Mouse (Mus musculus): ENCODE data around the gene Ncapd2. TPM values are rescaled to one million over a fixed set of nuclear protein-coding genes. Genes with fewer than 3 reads are reported as not detected.

The Ncapd2 gene
- total RNA-seq, 2 experiments from 2014 or later = 31.8 to 36.1 TPM

GRCm38 (mm10) chr6:125149569-125149950 lies 41.9 kb downstream of the Ncapd2 start:
- DNase-seq (ENCODE audit: low spot score in 2 of 2) = peak in 1 of 2 experiments; percentile 22

- peak; percentile 66 for DNase-seq (ENCODE audit: low spot score in 2 of 2)
These were observed 42.5 kb downstream of the Ncapd2 start for GRCm38 (mm10) chr6:125148926-125149568.

- DNase-seq (ENCODE audit: low spot score in 2 of 2) = peak in 1 of 2 experiments; percentile 52
These were observed 43.1 kb downstream of the Ncapd2 start for GRCm38 (mm10) chr6:125148251-125148925.

- peak in 1 of 2 experiments; percentile 41 for DNase-seq (ENCODE audit: low spot score in 2 of 2)
These were observed 44.2 kb downstream of the Ncapd2 start for GRCm38 (mm10) chr6:125147329-125147728.

- DNase-seq (ENCODE audit: low spot score in 2 of 2) = peak in 1 of 2 experiments; percentile 44
These were observed 44.7 kb downstream of the Ncapd2 start for GRCm38 (mm10) chr6:125146797-125147196.

GRCm38 (mm10) chr6:125146148-125146547 lies 45.4 kb downstream of the Ncapd2 start:
- peak in 1 of 2 experiments; percentile 24 for DNase-seq (ENCODE audit: low spot score in 2 of 2)

- peak in 1 of 2 experiments; percentile 51 for DNase-seq (ENCODE audit: low spot score in 2 of 2)
These were observed 46.0 kb downstream of the Ncapd2 start for GRCm38 (mm10) chr6:125145479-125145951.

- peak; percentile 89 to 93 for DNase-seq (ENCODE audit: low spot score in 2 of 2)
These were observed 46.5 kb downstream of the Ncapd2 start, which contains the start of gene Iffo1 for GRCm38 (mm10) chr6:125145001-125145400. Gene Iffo1, plus strand, starts transcription at chr6:125145241.

GRCm38 (mm10) chr6:125143904-125144303 lies 47.6 kb downstream of the Ncapd2 start:
- DNase-seq (ENCODE audit: low spot score in 2 of 2) = no peak

- DNase-seq (ENCODE audit: low spot score in 2 of 2) = no peak
These were observed 48.4 kb downstream of the Ncapd2 start for GRCm38 (mm10) chr6:125143128-125143527.

GRCm38 (mm10) chr6:125142436-125142835 lies 49.1 kb downstream of the Ncapd2 start:
- no peak for DNase-seq (ENCODE audit: low spot score in 2 of 2)

GRCm38 (mm10) chr6:125139747-125140146 lies 51.8 kb downstream of the Ncapd2 start:
- no peak for DNase-seq (ENCODE audit: low spot score in 2 of 2)

GRCm38 (mm10) chr6:125137002-125137671 lies 54.4 kb downstream of the Ncapd2 start:
- DNase-seq (ENCODE audit: low spot score in 2 of 2) = peak; percentile 63 to 68

GRCm38 (mm10) chr6:125132470-125132869 lies 59.0 kb downstream of the Ncapd2 start:
- no peak for DNase-seq (ENCODE audit: low spot score in 2 of 2)

GRCm38 (mm10) chr6:125131302-125132156 lies 60.0 kb downstream of the Ncapd2 start, which contains the start of gene Nop2:
Gene Nop2, plus strand, starts transcription at chr6:125131909.
- DNase-seq (ENCODE audit: low spot score in 2 of 2) = peak; percentile 81 to 87

GRCm38 (mm10) chr6:125129710-125130402 lies 61.6 kb downstream of the Ncapd2 start:
- DNase-seq (ENCODE audit: low spot score in 2 of 2) = no peak

GRCm38 (mm10) chr6:125128724-125129123 lies 62.8 kb downstream of the Ncapd2 start:
- no peak for DNase-seq (ENCODE audit: low spot score in 2 of 2)

- no peak for DNase-seq (ENCODE audit: low spot score in 2 of 2)
These were observed 72.1 kb downstream of the Ncapd2 start for GRCm38 (mm10) chr6:125119387-125119786.

All from layer of hippocampus, postnatal 10 days (tissue).